Mouse (Mus musculus) G1E (cell line): ENCODE data around the gene Dstyk.

Experiments used
- CTCF ChIP-seq: IDR thresholded peaks from 2 replicates; pipeline ENCODE4 v1.5.1; 2012; ENCODE audit warnings: low read depth, low read length, inconsistent platforms, mixed read lengths
- GATA1 ChIP-seq: IDR thresholded peaks from 2 replicates; pipeline ENCODE4 v1.6.1; 2012; ENCODE audit warnings: borderline replicate concordance, low read length, inconsistent platforms, mixed read lengths
- GATA2 ChIP-seq: IDR thresholded peaks from 2 replicates; pipeline ENCODE4 v1.6.1; 2012; ENCODE audit warnings: low read depth, low read length, inconsistent platforms, borderline replicate concordance
- POLR2AphosphoS5 ChIP-seq: IDR thresholded peaks from 2 replicates; pipeline ENCODE4 v1.6.1; 2012; ENCODE audit warnings: low read depth, low read length, inconsistent platforms; ENCODE audit not compliant: insufficient replicate concordance
- TAL1 ChIP-seq: conservative IDR thresholded peaks from 2 replicates; pipeline ENCODE4 v1.6.1; 2012; ENCODE audit warnings: low read depth, low read length, inconsistent platforms, mixed read lengths

GRCm38 (mm10) chr1:132391580-132392022 lies 25.8 kb upstream of the Dstyk start:
- TF ChIP-seq CTCF (no peak), TAL1 (no peak), GATA1 (no peak), POLR2AphosphoS5 (no peak), GATA2 (no peak)
